Mouse (Mus musculus) T-helper 2 cell (primary cell): ENCODE data around the gene Tmem221.

Experiments used
- in situ Hi-C: fragments of 300-600 bp; cut with MboI, MseI; formaldehyde crosslinking; loops from one replicate; pipeline ENCODE4 v1.15.1; 2025; ENCODE audit warnings: high pct_unique_total_duplicates

Gene Tmem221

DNA sequence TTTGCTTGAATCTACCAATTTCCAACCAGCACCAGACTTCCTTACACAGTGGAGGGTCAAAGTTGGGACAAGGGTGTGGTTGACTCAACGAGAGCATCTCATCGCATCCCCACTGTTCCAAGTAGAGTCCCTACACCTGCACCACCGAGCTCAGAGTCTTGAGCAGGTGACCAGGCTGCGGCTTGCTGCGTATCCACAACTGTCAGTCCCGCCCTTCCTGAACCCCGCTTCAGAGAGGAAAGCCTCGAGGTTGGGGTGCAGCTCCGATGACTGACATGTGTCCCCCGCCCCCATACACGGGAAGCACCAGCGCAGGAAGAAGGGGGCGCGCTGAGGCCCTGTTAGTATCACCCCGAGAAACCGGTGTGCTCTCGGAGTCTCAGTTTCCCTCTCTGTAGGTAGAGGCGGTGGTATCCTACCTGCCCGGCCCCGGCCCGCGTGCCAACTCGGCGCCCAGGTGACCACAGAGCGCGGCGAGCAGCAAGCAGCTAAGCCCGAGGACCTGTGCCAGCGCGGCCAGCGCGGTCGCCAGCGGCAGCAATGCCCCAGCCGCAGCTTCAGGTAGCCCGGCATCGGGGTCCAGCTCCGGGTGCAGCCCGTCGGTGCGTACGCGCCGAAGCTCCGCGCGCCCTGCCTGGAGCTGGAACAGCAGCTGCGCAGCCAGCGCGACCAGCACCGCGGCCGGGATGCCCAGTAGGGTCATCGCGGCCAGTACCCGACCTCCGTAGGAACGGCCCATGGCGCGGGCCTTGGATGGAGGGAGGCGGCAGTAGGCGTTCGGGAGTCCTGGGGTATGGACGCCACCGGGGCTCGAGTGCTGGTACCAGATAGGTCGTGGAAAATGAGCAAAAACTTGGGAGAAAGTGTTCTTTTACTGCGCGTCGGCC lies at the start of gene Tmem221:
Gene Tmem221, minus strand, starts transcription at position 801 of the 887 bp plus-strand sequence.
- in situ Hi-C loops: no loop called here

GRCm38 (mm10) chr8:71604021-71604420 lies 45.4 kb upstream of the Tmem221 start:
- in situ Hi-C loops: no loop called here

DNA sequence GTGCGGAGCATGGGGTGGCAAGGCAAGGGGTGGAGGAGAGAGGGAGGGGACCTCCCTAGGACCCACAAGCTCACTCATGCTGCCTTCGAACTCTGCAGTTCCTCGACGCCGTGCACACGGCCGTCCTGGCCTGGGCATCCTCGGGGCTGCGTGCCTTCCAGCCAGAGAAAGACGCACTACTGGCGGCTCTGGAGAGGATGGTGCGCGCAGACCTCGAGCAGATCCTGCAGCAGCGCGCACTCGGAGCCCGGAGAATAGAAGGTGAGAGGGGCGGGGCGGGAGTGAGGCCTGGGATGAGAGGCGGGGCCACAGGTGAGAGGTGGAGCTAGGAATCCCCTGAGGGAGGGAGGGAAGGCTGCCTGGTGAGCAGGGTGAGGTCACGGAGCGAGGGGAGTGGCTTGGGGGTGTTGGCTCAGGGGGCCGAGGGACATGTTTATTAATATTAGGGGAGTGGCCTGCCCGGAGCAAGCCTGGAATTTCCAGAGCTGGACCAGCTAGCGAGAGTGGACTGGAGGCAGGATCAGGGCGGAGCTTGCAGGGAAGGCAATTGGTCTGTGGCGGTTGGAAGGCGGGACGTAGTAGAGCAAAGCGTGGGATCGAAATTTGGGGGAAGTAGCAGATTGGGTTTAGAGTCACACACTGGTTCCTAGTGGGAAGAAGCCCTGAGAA lies 44.1 kb upstream of the Tmem221 start:
- in situ Hi-C loops: no loop called here

DNA sequence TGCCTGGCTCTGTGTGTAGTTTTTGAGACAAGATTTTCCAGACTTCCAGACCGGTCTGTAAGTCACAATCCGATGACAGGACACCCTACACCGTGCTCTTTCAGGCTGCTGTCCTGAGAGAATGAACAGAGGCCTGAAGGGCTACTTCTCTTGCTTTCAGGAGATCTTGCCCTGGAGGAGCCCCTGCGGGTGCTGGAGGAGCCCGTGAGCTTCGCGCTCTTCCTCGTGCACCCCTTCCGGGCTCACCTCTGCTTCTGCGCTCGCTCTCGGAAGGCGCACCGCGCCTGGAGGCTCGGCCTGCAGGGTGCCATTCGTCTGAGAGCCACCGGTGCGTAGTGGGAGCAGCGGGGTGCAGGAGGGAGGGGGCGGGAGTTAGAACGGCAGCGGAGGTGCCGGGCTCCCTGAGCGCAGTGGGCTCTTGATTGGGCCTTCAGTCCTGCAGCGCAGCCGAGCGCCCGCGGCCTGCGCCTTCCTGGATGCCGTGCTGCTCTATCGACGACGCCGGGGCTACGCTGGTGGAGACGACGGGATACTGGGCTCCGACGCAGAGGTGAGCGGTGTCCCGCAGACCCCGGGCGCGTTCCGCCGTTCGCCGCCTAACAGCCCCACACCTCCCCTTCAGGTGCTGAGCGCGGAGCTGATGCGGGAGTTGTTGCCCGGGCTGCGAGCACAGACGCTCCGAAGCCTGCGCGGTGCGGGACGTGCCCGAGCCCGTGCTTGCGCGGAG lies 43.4 kb upstream of the Tmem221 start:
- in situ Hi-C loops: no loop called here

GRCm38 (mm10) chr8:71598841-71599240 lies 40.2 kb upstream of the Tmem221 start:
- in situ Hi-C loops: loop anchor here (5.0 kb wide), 1 partner anchor 37 kb away; no protein-coding TSS in a partner anchor

- in situ Hi-C loops: loop anchor here (5.0 kb wide), 1 partner anchor 36 kb away; no protein-coding TSS in a partner anchor
Observed at GRCm38 (mm10) chr8:71598375-71598774, 39.7 kb upstream of the Tmem221 start.

DNA sequence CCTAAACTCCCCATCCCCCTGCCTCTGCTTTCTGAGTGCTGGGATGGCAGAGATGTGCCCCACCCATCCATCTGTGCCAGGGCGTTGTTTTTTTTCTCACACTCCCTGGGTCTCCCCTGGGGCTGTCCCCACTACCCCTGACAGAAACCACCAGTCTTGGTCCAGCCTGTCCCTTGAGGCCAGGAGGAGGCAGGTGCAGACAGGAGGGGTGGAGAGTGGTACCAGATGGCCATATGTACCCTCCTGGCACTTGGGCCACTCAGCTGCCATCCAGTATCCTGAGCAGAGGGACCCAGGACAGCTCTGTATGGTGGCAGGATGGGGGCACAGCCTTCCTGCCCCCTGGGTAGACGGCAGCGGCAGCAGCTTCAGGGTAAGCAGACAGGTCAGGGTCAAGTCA lies 38.8 kb upstream of the Tmem221 start, which contains the start of gene Fam129c:
Gene Fam129c, plus strand, starts transcription at position 198 of the 400 bp plus-strand sequence.
- in situ Hi-C loops: loop anchor here (5.0 kb wide), 1 partner anchor 35 kb away; no protein-coding TSS in a partner anchor

- in situ Hi-C loops: loop anchor here (5.0 kb wide), 1 partner anchor 34 kb away; no protein-coding TSS in a partner anchor
Observed at GRCm38 (mm10) chr8:71596798-71597197, 38.1 kb upstream of the Tmem221 start.

GRCm38 (mm10) chr8:71596384-71596783 lies 37.7 kb upstream of the Tmem221 start:
- in situ Hi-C loops: loop anchor here (5.0 kb wide), 1 partner anchor 34 kb away; no protein-coding TSS in a partner anchor

DNA sequence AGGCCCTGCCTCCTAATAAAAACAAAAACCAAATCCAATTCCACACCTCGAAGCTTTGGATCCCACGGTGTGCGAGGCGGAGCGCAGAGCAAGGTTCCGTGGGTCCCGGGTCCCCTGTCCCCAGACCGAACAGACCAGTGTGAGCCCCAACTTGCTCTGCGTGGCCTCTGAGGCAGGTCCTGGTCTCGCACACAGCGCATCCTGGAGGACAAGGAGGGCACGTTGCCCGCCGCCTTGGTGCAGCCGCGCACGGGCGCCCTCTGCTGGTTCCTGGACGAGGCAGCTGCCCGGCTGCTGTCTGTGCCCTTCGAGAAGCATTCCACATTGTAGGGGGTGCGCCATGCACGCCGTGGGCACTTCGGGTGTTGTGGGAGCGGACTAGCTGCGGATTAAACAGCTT lies 37.2 kb upstream of the Tmem221 start:
- in situ Hi-C loops: loop anchor here (5.0 kb wide), 1 partner anchor 34 kb away; no protein-coding TSS in a partner anchor

DNA sequence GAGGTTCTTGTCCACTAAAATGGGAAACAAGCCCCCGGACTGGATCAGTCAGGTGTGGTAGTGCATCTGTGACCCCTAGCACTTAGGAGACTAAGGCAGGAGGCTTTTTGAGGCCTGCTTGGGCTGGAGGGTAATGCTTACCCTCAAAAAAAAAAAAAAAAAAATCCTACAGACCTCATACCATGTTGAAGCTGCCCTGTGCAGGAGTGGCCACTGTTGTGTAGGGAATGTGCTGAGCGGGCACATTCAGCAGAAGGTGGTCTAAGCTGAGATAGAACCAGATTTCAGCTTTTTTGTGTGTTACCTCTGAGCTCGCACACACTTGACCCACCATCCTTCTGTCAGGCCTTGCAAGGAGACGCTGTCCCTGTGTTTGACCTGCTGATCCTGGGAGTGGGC lies 35.7 kb upstream of the Tmem221 start:
- in situ Hi-C loops: no loop called here

DNA sequence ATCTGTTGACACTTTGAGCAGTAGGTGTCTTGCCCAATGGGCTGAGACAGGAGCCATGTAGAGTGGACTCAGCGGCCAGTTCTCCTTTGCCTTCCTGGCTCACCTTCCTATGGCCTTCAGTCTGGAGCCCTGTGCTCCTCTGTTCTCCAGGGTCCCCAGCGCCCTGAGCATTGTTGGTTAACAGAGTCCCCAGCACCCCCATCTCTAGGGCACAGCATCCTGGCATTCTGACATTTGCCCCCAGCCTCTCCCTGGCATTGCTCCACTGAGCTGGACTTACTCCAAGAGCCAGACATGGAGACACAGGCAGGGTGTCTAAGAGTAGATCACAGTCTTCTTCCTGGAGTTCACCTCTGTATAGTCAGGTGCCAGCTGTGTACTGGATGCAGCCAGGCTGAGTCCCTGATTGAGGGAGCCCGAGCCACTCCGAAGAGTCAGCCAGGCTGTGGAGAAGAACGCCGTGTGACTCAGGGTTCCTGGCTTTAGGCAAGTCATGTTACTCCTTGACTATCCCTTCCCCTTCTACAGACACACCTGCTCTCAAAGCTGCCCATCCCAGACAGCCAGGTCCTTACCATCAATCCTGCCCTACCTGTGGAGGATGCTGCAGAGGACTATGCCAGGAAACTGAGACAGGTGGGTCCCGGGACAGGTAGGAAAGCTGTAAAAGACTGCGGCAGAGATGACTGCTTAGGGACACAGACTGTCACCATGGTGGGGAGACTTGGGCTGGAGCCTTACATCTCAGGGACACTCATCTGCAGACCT lies 35.1 kb upstream of the Tmem221 start:
- in situ Hi-C loops: no loop called here

DNA sequence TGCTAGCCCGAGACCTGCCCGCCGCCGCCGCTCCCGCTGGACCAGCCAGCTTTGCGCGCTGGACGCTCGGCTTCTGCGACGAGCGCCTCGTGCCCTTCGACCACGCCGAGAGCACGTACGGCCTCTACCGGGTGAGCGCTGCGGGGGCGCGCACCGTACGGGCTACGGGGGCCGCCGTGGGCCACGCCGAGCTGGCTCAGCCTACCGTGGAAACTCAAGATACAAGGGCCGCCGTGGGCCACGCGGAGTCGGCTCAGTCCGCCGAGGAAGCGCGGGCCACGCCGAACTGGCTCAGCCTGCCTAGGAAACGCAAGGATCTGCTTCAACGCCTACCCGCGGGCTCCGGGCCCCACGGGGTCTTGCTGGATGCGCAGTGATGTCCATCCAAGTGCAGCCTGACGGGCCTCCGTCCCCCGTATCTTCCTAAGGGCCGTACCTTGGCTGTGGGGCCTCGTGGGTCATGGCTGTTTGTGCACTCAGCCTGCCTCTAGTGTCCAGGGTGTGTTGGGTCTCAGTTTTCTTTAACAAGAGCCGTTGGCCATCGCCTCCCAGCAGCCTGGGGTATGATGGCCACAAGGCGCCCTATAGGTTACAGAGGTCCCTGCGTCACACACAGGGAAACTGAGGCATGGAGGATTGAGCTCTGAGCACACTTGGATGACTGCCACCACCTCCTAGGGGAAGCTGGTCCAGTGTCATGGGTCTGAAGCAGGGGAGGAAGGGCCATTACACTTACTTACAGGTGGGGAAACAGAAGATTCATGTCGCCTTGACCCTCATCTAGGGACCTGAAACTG lies 33.9 kb upstream of the Tmem221 start:
- in situ Hi-C loops: no loop called here

DNA sequence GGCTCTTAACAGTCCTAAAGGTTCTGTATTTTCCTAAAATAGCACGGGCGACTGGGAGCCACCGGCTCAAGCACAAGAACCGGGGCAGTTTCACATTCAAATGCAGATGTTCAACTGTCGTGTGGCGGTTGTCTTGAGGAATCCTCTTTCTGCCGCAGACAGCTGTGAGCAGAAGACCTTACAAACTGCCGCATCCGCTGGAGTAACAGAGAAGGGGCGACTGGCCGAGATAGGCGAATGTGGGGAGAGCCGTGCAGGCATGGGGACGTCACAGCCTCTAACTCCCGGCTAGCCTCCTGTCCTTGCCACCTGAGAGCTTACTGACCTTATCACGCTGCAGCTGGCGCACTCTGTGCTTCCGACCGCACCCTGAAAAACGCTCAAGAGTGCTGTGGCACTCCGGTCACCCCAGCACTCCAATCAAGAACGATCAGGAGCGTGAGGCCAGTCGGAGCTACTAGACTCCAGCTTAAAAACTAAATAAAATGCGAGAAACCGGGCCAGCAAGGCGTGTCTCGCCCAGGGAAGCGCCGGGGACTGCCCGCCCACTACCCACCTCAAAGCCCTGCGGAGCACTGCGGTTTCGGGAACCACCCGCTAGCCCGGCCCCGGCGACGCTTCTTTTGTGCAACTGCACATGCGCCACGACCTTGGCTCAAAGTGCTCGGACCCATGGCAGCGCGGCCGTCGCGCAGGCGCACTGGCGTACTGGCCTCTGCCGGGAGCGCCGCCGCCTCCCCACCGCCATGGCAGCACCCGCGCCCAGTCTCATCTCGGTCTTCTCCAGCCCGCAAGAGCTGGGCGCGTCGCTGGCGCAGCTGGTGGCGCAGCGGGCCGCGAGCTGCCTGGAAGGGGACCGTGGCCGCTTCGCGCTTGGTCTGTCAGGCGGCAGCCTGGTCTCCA lies 33.1 kb upstream of the Tmem221 start, which contains the start of gene Pgls:
Gene Pgls, plus strand, starts transcription at position 706 of the 903 bp plus-strand sequence.
- in situ Hi-C loops: no loop called here

DNA sequence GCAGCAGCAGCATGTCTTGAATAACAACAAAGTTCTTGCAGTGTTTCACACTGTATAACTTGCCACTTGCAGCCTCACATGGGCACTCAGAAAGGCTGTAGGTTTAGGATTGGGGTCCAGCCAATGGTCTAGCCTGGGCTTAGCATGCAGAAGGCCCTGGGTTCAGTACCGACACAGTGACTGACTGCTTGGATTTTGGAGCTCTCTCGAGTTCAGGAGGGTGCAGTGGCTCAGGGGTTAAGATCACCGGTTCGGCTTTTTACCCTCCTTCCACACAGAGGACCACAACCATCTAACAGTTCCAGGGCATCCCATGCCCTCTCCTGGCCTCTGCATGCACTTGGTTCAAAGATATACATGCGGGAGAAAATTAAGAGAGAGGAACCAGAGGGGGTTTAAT lies 32.3 kb upstream of the Tmem221 start:
- in situ Hi-C loops: no loop called here

GRCm38 (mm10) chr8:71588762-71589161 lies 30.1 kb upstream of the Tmem221 start:
- in situ Hi-C loops: no loop called here

- in situ Hi-C loops: no loop called here
Observed at GRCm38 (mm10) chr8:71586891-71587290, 28.2 kb upstream of the Tmem221 start.

- in situ Hi-C loops: no loop called here
Observed at GRCm38 (mm10) chr8:71580201-71580600, 21.5 kb upstream of the Tmem221 start.

DNA sequence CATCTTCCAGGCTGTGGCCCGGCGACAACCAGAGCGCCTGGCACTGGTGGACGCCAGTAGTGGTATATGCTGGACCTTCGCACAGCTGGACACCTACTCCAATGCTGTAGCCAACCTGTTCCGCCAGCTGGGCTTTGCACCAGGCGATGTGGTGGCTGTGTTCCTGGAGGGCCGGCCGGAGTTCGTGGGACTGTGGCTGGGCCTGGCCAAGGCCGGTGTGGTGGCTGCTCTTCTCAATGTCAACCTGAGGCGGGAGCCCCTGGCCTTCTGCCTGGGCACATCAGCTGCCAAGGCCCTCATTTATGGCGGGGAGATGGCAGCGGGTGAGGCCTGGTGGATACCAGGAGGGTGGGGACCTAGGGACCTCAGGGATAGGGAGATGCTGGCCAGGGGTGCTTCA lies 20.8 kb upstream of the Tmem221 start:
- in situ Hi-C loops: no loop called here
